Mouse (Mus musculus) heart, postnatal 0 days (tissue): ENCODE measurements around the gene Irf3. TPM values are rescaled to one million over a fixed set of nuclear protein-coding genes. Genes with fewer than 3 reads are reported as not detected.

Experiments used
- ATAC-seq: fragments of 200-750 bp; cut with Nextera tagmentation; 2 replicates; pipeline ENCODE4 v1.8.0; 2017; ENCODE audit warnings: low read depth, moderate number of reproducible peaks, moderate library complexity; ENCODE audit not compliant: insufficient read depth
- DNase-seq: peaks from one replicate; pipeline ENCODE4 v3.0.0-alpha.2; 2016; ENCODE audit warnings: low spot score
- H3K27ac ChIP-seq: fragments of 300-500 bp; sonication (generic); 2 replicates; pipeline ENCODE4 v1.5.1; 2014; ENCODE audit warnings: low read depth, mild to moderate bottlenecking
- H3K27me3 ChIP-seq: fragments of 300-500 bp; sonication (generic); 2 replicates; pipeline ENCODE4 v1.6.1; 2014; ENCODE audit warnings: low read length, mixed read lengths; ENCODE audit not compliant: control insufficient read depth, insufficient read depth
- H3K36me3 ChIP-seq: fragments of 300-500 bp; sonication (generic); replicated peaks from 2 replicates; pipeline ENCODE4 v1.6.1; 2014; ENCODE audit warnings: low read length, mixed read lengths; ENCODE audit not compliant: control insufficient read depth, insufficient read depth
- H3K4me1 ChIP-seq: fragments of 300-500 bp; sonication (generic); 2 replicates; pipeline ENCODE4 v1.6.1; 2014; ENCODE audit warnings: antibody characterized with exemption; ENCODE audit not compliant: control insufficient read depth, insufficient read depth
- H3K4me2 ChIP-seq: fragments of 300-500 bp; sonication (generic); 2 replicates; pipeline ENCODE4 v1.6.1; 2014; ENCODE audit warnings: low read depth, mild to moderate bottlenecking, low read length, moderate library complexity
- H3K4me3 ChIP-seq: fragments of 300-500 bp; sonication (generic); 2 replicates; pipeline ENCODE4 v1.5.1; 2014; ENCODE audit warnings: low read depth, low read length
- H3K9ac ChIP-seq: fragments of 300-500 bp; sonication (generic); replicated peaks from 2 replicates; pipeline ENCODE4 v1.6.1; 2014; ENCODE audit warnings: low read depth, low read length, mixed read lengths
- H3K9me3 ChIP-seq: fragments of 300-500 bp; sonication (generic); replicated peaks from 2 replicates; pipeline ENCODE4 v1.6.1; 2016; ENCODE audit warnings: low read length; ENCODE audit not compliant: control insufficient read depth
- CTCF ChIP-seq: IDR thresholded peaks from 2 replicates; pipeline ENCODE4 v1.5.1; 2016; ENCODE audit warnings: antibody characterized with exemption, control low read depth, low read depth
- EP300 ChIP-seq: IDR thresholded peaks from 2 replicates; pipeline ENCODE4 v1.6.1; 2016; ENCODE audit warnings: antibody characterized with exemption, low read depth
- WGBS: fragments of 180-500 bp; shearing (Covaris S2); extraction: QIAGEN DNeasy Blood & Tissue Kit; methylation state at CpG from one replicate; pipeline ENCODE4 v1.1.7; 2014; 5-methylcytosine and 5-hydroxymethylcytosine counted together
- polyA plus RNA-seq: library from polyadenylated mRNA; unstranded; fragments of >200 nt; fragmentation: Nextera tagmentation; extraction: Ambion mirVana; gene quantifications from 2 replicates; pipeline ENCODE4 v1.2.1, GENCODE M21; 2015
- total RNA-seq: library from RNA; depleted of rRNA; stranded (reverse); fragments of >200 nt; gene quantifications from 2 replicates; pipeline ENCODE4 v1.2.3, GENCODE M21; 2014; ENCODE audit warnings: low replicate concordance

Gene Irf3
- total and polyA plus RNA-seq, 2 experiments from 2014 or later = 44.8 to 61.1 TPM

- WGBS = 93% methylated on average over 30 of the region's 30 CpGs
- TF ChIP-seq EP300 (no peak), CTCF (no peak)
- no peak overlapping the region for H3K9ac ChIP-seq
- no peaks in the 10 kb centered on the region for H3K9me3 ChIP-seq
- H3K27ac ChIP-seq = no peak overlapping the region
- no peak overlapping the region for H3K4me2 ChIP-seq
- no peak overlapping the region for H3K4me3 ChIP-seq
- H3K36me3 ChIP-seq = peaks cover 95% of the 10 kb centered on the region
- no peak for ATAC-seq
- no peaks in the 10 kb centered on the region for H3K4me1 ChIP-seq
- H3K27me3 ChIP-seq = no peaks in the 10 kb centered on the region
- DNase-seq = no peak
Observed at GRCm38 (mm10) chr7:45007846-45008245, 10.4 kb downstream of the Irf3 start.

- WGBS = 92% methylated on average over 19 of the region's 19 CpGs
- Histone ChIP-seq H3K36me3 (peaks cover 95% of the 10 kb centered on the region), H3K9ac (no peak overlapping the region), H3K4me2 (no peak overlapping the region), H3K4me1 (no peaks in the 10 kb centered on the region), H3K27ac (no peak overlapping the region), H3K4me3 (no peak overlapping the region), H3K9me3 (no peaks in the 10 kb centered on the region), H3K27me3 (no peaks in the 10 kb centered on the region)
- no peak for DNase-seq
- no peak for TF ChIP-seq CTCF
- no peak for TF ChIP-seq EP300
- no peak for ATAC-seq
Observed at GRCm38 (mm10) chr7:45008411-45008810, 11.0 kb downstream of the Irf3 start.

- Histone ChIP-seq H3K27me3 (no peaks in the 10 kb centered on the region), H3K4me1 (peaks cover 9% of the 10 kb centered on the region), H3K27ac (no peak overlapping the region), H3K4me2 (no peak overlapping the region), H3K9ac (no peak overlapping the region), H3K4me3 (no peak overlapping the region), H3K9me3 (no peaks in the 10 kb centered on the region), H3K36me3 (peaks cover 61% of the 10 kb centered on the region)
- no peak for DNase-seq
- ATAC-seq = no peak
- WGBS = 96% methylated on average over 6 of the region's 6 CpGs
- no peak for TF ChIP-seq EP300
- no peak for TF ChIP-seq CTCF
Observed at GRCm38 (mm10) chr7:45012011-45012410, 14.6 kb downstream of the Irf3 start.

- DNase-seq = no peak
- no peak for ATAC-seq
- no peak overlapping the region for H3K4me3 ChIP-seq
- no peaks in the 10 kb centered on the region for H3K9me3 ChIP-seq
- no peak for TF ChIP-seq CTCF
- TF ChIP-seq EP300 = no peak
- H3K27ac ChIP-seq = no peak overlapping the region
- no peak overlapping the region for H3K4me2 ChIP-seq
- H3K27me3 ChIP-seq = no peaks in the 10 kb centered on the region
- 69% methylated on average over 4 of the region's 4 CpGs for WGBS
- peaks cover 53% of the 10 kb centered on the region for H3K36me3 ChIP-seq
- no peak overlapping the region for H3K9ac ChIP-seq
- peaks cover 9% of the 10 kb centered on the region for H3K4me1 ChIP-seq
Observed at GRCm38 (mm10) chr7:45012824-45013223, 15.4 kb downstream of the Irf3 start.

GRCm38 (mm10) chr7:45013366-45014095 lies 16.1 kb downstream of the Irf3 start:
- no peak overlapping the region for H3K9ac ChIP-seq
- H3K9me3 ChIP-seq = no peaks in the 10 kb centered on the region
- no peak for DNase-seq
- no peak overlapping the region for H3K27ac ChIP-seq
- H3K4me1 ChIP-seq = peaks cover 9% of the 10 kb centered on the region
- WGBS = 91% methylated on average over 16 of the region's 16 CpGs
- peaks cover 46% of the 10 kb centered on the region for H3K36me3 ChIP-seq
- TF ChIP-seq CTCF (no peak), EP300 (no peak)
- H3K4me3 ChIP-seq = no peak overlapping the region
- no peak overlapping the region for H3K4me2 ChIP-seq
- no peaks in the 10 kb centered on the region for H3K27me3 ChIP-seq
- ATAC-seq = no peak

GRCm38 (mm10) chr7:45014096-45014451 lies 16.6 kb downstream of the Irf3 start:
- no peak for TF ChIP-seq EP300
- no peak for DNase-seq
- Histone ChIP-seq H3K9me3 (no peaks in the 10 kb centered on the region), H3K9ac (no peak overlapping the region), H3K36me3 (peaks cover 41% of the 10 kb centered on the region), H3K27me3 (no peaks in the 10 kb centered on the region), H3K4me2 (no peak overlapping the region), H3K4me1 (peaks cover 9% of the 10 kb centered on the region), H3K4me3 (no peak overlapping the region), H3K27ac (no peak overlapping the region)
- 86% methylated on average over 3 of the region's 3 CpGs for WGBS
- no peak for ATAC-seq
